Mouse (Mus musculus) B cell, adult 2 months (primary cell): ENCODE results near the gene Rbfox1.

ENCODE experiments used
- DNase-seq, 2 experiments: peaks; one replicate each; pipeline ENCODE4 v3.0.0; 2022

Gene Rbfox1

DNA sequence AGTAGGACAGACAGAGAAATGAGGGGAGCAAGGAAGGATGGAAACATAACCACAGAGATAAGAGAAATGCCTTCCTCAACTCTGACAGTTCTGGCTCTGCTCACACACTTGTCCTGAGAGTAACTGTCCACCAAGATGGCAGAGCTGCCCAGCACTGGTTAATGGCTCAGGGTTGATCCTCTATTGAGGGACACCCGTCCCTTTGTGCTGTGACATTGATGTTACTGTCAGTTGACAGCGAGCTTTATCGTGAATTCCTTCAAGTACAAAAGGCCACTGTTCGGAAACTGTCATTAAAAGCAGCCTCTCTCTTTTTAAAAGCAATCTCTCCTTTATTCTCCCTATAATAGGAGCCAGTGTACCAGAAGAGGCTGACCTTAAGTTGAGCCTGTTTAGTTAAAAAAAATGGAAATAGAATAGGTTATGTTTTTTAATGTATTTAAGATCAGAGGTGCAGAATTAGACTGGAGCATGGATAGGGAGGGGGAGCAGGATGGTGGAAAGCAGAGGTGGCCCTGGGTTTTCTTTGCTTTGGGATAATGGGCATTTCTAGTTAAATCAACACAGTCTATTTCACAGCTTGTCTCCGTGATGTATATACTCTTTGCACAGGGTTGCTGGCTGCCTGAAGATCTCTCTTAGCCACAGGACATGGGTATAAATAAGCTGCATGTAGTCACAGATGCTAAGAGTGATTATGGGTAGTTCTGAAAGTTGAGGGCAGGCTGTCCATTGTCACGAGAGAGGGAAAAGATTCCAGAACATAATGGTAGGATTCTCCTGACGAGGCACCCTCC is 212.3 kb downstream of the Rbfox1 start:
- no peak for DNase-seq

DNA sequence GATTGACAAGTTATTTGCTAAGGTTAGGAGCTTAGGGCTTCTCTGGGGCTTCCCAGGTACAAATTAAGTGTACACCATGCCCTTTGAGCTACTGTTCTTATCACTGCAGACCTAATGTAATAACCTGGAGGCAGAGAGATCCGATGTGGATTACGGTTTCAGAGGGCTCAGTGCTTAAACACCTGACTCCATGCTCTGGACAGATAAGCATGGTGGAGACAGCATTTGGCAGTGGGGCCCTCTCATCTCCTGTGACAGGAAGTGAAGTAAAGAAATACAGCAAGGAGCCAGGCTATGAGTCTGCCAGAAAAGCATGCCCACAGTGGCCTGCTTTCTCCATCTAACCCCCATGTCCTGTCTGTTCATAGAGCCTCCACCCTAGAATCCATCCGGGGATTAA is 213.0 kb downstream of the Rbfox1 start:
- DNase-seq = no peak

DNA sequence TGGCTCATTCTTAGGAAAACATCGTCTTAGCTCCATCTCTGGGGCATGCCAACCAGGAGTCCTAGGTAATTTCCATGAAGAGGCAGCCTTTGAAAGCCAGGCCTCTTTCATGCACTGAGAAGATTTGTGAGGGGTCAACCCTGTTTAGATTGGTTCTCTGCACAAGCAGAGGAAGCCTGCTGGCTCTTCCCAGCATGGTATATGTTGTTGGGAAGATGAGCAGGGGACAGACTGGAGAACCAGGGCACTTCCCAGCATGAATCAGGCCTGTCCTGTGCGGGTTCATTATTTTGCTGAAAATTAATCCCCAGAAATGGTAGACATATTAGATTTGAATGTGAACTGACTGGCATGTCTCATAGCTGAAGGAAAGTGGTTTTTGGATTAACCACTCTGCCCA is 214.4 kb downstream of the Rbfox1 start:
- DNase-seq = no peak

GRCm38 (mm10) chr16:6100421-6100877 is 215.3 kb downstream of the Rbfox1 start:
- DNase-seq = no peak

- DNase-seq = no peak
Measured at GRCm38 (mm10) chr16:6103713-6104112, 218.6 kb downstream of the Rbfox1 start.

GRCm38 (mm10) chr16:6110121-6110520 is 225.0 kb downstream of the Rbfox1 start:
- no peak for DNase-seq

DNA sequence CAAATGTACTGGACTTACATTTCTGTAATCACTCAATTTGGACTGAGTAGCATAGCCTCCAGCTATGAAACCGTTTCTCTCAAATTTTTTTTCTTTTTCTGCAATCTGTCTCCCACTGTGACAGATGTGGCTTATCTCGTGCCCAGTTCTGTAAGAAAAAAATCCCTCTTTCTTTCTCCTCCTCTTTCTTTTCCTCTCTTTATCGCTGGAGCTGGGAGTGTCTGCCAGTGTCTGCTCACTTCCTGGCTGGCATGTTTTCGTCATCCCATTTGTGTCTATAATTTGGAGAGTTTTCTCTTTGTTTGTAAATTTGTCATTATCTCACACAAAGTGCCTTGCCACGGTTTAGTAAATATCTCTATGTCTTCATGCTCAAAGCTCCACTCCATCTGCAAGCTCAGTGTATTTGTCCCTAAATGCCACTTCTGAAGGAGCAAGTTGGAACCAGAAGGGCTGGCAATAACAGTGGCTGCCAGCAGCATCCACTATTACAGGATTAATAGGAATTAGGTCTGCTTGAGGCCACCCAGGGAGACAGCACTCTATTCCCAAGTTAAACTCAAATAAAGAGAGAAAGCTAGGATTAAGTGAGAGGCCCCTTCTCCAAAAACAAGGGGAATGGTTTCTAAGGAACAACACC is 228.8 kb downstream of the Rbfox1 start:
- no peak for DNase-seq

- DNase-seq = no peak
Measured at GRCm38 (mm10) chr16:6119472-6119871, 234.3 kb downstream of the Rbfox1 start.

GRCm38 (mm10) chr16:6121232-6121631 is 236.1 kb downstream of the Rbfox1 start:
- DNase-seq = no peak

- DNase-seq = no peak
Measured at GRCm38 (mm10) chr16:6122859-6123258, 237.7 kb downstream of the Rbfox1 start.

DNA sequence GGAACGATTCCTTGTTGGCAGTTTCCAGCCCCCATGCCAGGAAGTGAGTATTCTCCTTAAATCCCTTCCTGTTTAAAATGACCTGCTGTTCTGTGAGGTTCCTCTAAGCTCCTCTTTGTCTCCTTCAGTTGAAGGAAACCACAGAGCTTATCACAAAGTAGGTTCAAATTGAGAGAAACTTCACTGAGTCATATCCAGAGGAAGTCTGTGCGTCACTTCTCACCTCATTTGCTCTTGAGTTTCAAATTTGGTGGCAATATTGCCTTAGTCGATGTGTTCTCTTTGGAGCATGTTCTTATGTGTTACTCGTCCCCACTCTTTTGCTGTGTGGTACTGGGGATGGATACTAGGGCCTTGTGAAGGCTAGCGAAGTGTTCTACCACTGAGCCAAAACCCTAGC is 243.2 kb downstream of the Rbfox1 start:
- DNase-seq = no peak

DNA sequence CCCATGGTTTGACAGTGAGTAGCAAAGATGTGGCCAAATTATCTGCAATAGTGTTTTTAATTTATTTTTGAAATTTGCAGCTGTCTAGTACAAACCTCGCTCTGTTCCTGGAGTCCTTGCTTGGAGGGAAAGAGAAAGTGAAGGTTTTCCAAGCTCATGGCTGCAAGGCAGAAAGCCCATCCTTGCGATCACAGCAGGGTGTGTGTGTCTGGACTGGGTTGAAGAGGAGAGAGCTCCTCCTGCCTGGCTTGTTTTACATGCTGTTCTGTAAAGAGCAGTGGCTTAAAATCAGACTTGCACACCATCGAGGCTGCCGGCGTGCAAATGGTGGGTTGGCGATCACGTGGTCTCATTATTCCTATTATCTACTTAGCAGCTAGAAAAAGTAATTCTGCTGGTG is 249.9 kb downstream of the Rbfox1 start:
- DNase-seq = no peak

DNA sequence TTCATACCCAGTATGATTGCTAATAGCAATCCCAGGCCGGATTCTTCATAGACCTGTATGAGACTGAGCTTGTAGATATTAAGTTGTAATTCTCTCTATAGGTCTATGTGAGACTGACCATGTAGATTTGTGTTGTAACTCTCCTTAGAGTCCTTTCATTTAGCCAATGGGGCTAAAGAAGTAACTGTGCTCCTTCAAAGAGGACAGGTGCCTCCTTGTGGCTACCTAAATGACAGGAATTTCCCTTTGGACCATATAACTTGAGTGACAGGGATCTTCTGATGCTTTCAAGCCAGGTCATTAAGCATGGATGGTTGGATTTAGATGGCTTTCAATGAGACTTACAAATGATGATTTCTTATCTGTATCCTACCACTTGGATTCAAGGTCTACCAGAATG is 254.3 kb downstream of the Rbfox1 start:
- DNase-seq = no peak

DNA sequence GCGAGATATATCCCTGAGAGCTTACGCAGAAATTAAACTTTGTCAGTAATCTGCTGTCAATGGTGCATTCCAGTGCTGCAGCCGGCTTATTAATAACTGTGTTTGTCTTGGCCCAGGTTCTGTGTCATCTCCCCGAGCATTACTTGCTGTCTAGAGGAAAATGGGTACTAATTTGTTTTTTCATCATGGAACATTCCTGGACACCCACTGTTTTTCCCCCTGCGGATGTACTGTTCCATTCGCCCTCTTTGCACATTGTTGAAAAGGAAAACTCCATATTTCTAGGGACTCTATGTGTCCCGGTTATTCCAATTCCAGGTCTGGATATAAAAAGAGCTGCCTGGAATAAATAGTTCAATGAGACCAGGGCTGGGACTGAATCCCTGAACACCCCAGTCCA is 262.8 kb downstream of the Rbfox1 start:
- DNase-seq = no peak

DNA sequence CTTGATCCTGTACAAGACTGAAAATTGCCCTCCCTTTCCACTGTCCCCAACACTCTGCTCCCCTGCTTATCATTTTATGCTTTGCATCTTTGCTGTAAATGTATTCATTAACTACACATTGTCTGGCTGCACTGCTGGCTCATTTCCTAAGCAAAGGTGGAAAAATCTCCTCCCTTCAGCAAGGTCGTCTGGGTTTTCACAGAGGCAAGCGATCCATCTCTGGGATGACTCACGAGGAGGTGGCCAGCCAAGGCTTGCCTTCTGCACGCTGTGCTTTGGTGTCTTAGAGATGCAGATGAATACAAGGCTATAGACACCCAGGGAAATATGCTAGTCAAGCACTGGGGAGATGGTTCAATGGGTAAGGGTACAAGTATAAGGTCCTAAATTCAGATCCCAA is 264.2 kb downstream of the Rbfox1 start:
- DNase-seq = no peak

DNA sequence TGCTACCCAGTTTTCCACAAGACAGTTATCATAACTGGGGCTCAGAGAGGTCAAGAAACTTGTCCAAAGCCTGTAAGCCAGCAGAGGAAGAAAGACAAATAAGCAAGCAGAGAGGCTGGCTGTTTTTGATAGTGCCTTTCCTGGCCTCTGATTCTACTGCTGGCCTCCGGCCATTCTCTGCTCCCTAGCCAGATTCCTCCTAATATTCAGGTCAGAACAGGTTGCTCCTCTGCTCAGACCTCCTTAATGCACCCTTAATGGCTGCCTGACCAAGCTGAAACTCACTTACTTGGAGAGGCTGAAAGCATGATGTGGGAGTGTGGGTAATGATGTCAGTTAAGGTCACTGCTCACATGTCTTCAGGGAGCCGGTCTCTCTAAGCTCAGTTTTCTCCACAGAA is 270.4 kb downstream of the Rbfox1 start:
- no peak for DNase-seq

DNA sequence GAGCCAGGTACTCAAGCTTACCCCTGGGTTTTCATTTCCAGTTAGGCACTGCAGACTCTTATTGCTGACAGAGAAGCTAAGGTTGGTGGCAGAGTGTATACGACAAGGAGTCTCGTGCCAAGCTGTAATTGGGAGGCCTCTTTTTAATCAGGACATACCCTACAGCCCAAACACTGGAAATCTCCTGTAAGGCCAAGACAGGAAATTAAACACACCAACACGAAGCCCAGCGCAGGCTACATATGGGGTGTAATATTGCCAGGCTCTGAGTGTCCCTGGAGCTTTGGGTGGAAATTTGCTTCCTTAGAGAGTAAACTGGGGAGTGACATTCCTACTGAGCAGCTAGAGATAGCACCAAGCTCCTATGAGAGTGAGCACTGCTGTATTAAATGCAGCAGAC is 279.3 kb downstream of the Rbfox1 start:
- DNase-seq = no peak

- no peak for DNase-seq
Measured at GRCm38 (mm10) chr16:6169346-6169745, 284.2 kb downstream of the Rbfox1 start.

DNA sequence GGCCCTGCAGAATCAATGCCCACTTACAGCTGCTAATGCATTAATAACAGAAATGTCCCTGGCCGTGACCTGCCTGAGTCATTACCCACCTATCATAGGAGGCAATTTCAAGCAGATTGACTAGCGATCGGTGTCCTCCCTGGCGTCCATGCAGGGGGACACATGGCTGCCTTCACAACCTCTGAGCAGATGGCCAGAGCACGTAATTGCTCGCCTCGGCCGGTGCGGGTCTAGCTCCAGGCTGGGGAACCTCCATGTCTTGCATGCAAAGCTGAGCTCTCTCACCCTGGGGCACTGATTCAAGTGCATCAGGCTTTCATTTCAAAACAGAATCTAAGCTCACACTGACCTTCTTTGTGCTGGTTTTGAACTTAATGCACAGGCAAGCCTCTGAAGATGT is 295.7 kb downstream of the Rbfox1 start:
- no peak for DNase-seq

- DNase-seq = no peak
Measured at GRCm38 (mm10) chr16:6182329-6182728, 297.2 kb downstream of the Rbfox1 start.

- DNase-seq = no peak
Measured at GRCm38 (mm10) chr16:6192358-6192757, 307.2 kb downstream of the Rbfox1 start.

GRCm38 (mm10) chr16:6206431-6206830 is 321.3 kb downstream of the Rbfox1 start:
- no peak for DNase-seq

GRCm38 (mm10) chr16:6212916-6213315 is 327.8 kb downstream of the Rbfox1 start:
- DNase-seq = no peak

GRCm38 (mm10) chr16:6227449-6227848 is 342.3 kb downstream of the Rbfox1 start:
- no peak for DNase-seq

DNA sequence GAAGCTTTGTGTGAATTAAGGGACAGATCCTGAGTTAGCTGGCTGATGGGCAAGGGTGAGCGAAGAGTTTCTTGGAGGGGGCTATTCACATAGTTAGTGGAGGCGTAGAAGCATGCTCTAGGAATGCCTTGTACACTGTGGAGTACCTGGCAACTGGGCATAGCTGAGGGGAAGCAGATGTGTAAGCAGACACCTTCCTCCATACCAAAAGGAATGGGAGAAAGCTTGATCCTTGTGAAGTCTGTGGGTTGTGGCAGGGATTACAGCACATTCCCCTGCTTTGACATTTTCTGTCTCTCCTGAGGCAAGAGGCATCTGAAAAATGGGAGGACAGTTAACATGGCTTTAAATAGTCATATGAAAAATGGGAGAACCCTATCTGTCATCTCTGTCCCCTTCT is 347.8 kb downstream of the Rbfox1 start:
- DNase-seq = no peak
